Mouse (Mus musculus) embryonic facial prominence, embryonic 10.5 days (tissue): ENCODE results near the gene Efl1. TPM values are rescaled to one million over a fixed set of nuclear protein-coding genes. Genes with fewer than 3 reads are reported as not detected.
A peak's percentile ranks its signal among the peaks of the same experiment; 100 is the strongest.

Experiments
- DNase-seq: peaks from one replicate; pipeline ENCODE4 v3.0.0-alpha.2; 2017; ENCODE audit warnings: low spot score
- H3K27ac ChIP-seq: fragments of 300-500 bp; sonication (generic); replicated peaks from 2 replicates; pipeline ENCODE4 v1.5.1; 2016; ENCODE audit warnings: mild to moderate bottlenecking
- H3K27me3 ChIP-seq: fragments of 300-500 bp; sonication (generic); replicated peaks from 2 replicates; pipeline ENCODE4 v1.6.1; 2016; ENCODE audit warnings: low read depth, mild to moderate bottlenecking; ENCODE audit not compliant: poor library complexity, severe bottlenecking
- H3K36me3 ChIP-seq: fragments of 300-500 bp; sonication (generic); replicated peaks from 2 replicates; pipeline ENCODE4 v1.6.1; 2016; ENCODE audit warnings: mild to moderate bottlenecking, moderate library complexity
- H3K4me1 ChIP-seq: fragments of 300-500 bp; sonication (generic); 2 replicates; pipeline ENCODE4 v1.6.1; 2016
- H3K4me3 ChIP-seq: fragments of 300-500 bp; sonication (generic); 2 replicates; pipeline ENCODE4 v1.5.1; 2016; ENCODE audit warnings: mild to moderate bottlenecking, moderate library complexity
- H3K9me3 ChIP-seq: fragments of 300-500 bp; sonication (generic); 2 replicates; pipeline ENCODE4 v1.6.1; 2016; ENCODE audit warnings: mild to moderate bottlenecking
- WGBS: fragments of 180-500 bp; shearing (Covaris S2); methylation state at CpG from one replicate; pipeline ENCODE4 v1.1.7; 2016; 5-methylcytosine and 5-hydroxymethylcytosine counted together
- polyA plus RNA-seq: library from polyadenylated mRNA; unstranded; fragments of >200 nt; fragmentation: Nextera tagmentation; extraction: Ambion mirVana; gene quantifications from 2 replicates; pipeline ENCODE4 v1.2.1, GENCODE M21; 2016

Gene Efl1
- polyA plus RNA-seq, 1 experiment from 2014 or later = 23.1 TPM

- 64% methylated on average over 5 of the region's 5 CpGs for WGBS
- Histone ChIP-seq H3K27me3 (peaks cover 21% of the 10 kb centered on the region; the same call in 1 of the 2 replicates), H3K36me3 (no peaks in the 10 kb centered on the region), H3K4me1 (peaks cover 30% of the 10 kb centered on the region), H3K27ac (no peak overlapping the region), H3K4me3 (no peak overlapping the region), H3K9me3 (no peaks in the 10 kb centered on the region)
- DNase-seq = no peak
These were observed 160.7 kb downstream of the Efl1 start for GRCm38 (mm10) chr7:82809126-82809525.

- Histone ChIP-seq H3K9me3 (no peaks in the 10 kb centered on the region), H3K4me3 (peak overlapping the region; percentile 42), H3K4me1 (peaks cover 30% of the 10 kb centered on the region), H3K27ac (peak overlapping the region; percentile 16; the same call in 1 of the 2 replicates), H3K27me3 (peaks cover 21% of the 10 kb centered on the region; the same call in 1 of the 2 replicates), H3K36me3 (no peaks in the 10 kb centered on the region)
- no peak for DNase-seq
- 36% methylated on average over 5 of the region's 5 CpGs for WGBS
These were observed 162.4 kb downstream of the Efl1 start for GRCm38 (mm10) chr7:82810799-82811139.

- peak; percentile 42 for DNase-seq
- Histone ChIP-seq H3K4me1 (peaks cover 30% of the 10 kb centered on the region), H3K9me3 (no peaks in the 10 kb centered on the region), H3K36me3 (no peaks in the 10 kb centered on the region), H3K27me3 (peaks cover 21% of the 10 kb centered on the region; the same call in 1 of the 2 replicates), H3K4me3 (peak overlapping the region; percentile 42), H3K27ac (peak overlapping the region; percentile 16; the same call in 1 of the 2 replicates)
- 18% methylated on average over 19 of the region's 19 CpGs for WGBS
These were observed 162.9 kb downstream of the Efl1 start for GRCm38 (mm10) chr7:82811140-82811851.

GRCm38 (mm10) chr7:82812186-82813155 is 164.1 kb downstream of the Efl1 start:
- H3K9me3 ChIP-seq = no peaks in the 10 kb centered on the region
- no peak overlapping the region for H3K4me3 ChIP-seq
- no peak for DNase-seq
- no peak overlapping the region for H3K27ac ChIP-seq
- peaks cover 21% of the 10 kb centered on the region; the same call in 1 of the 2 replicates for H3K27me3 ChIP-seq
- 87% methylated on average over 19 of the region's 19 CpGs for WGBS
- H3K36me3 ChIP-seq = no peaks in the 10 kb centered on the region
- H3K4me1 ChIP-seq = peaks cover 30% of the 10 kb centered on the region

GRCm38 (mm10) chr7:82819541-82819940 is 171.1 kb downstream of the Efl1 start:
- H3K27me3 ChIP-seq = no peaks in the 10 kb centered on the region
- WGBS = 89% methylated on average over 7 of the region's 7 CpGs
- H3K27ac ChIP-seq = no peak overlapping the region
- no peak for DNase-seq
- no peaks in the 10 kb centered on the region for H3K9me3 ChIP-seq
- no peaks in the 10 kb centered on the region for H3K36me3 ChIP-seq
- no peak overlapping the region for H3K4me3 ChIP-seq
- H3K4me1 ChIP-seq = no peaks in the 10 kb centered on the region

GRCm38 (mm10) chr7:82820661-82821060 is 172.2 kb downstream of the Efl1 start:
- no peak for DNase-seq
- Histone ChIP-seq H3K27ac (no peak overlapping the region), H3K4me3 (no peak overlapping the region), H3K9me3 (no peaks in the 10 kb centered on the region), H3K27me3 (no peaks in the 10 kb centered on the region), H3K4me1 (no peaks in the 10 kb centered on the region), H3K36me3 (no peaks in the 10 kb centered on the region)
- 85% methylated on average over 4 of the region's 4 CpGs for WGBS

- Histone ChIP-seq H3K9me3 (no peaks in the 10 kb centered on the region), H3K36me3 (no peaks in the 10 kb centered on the region), H3K4me3 (no peak overlapping the region), H3K27me3 (no peaks in the 10 kb centered on the region), H3K27ac (no peak overlapping the region), H3K4me1 (no peaks in the 10 kb centered on the region)
- no peak for DNase-seq
- 79% methylated on average over 3 of the region's 3 CpGs for WGBS
These were observed 173.1 kb downstream of the Efl1 start for GRCm38 (mm10) chr7:82821501-82821900.

- Histone ChIP-seq H3K4me3 (no peak overlapping the region), H3K36me3 (no peaks in the 10 kb centered on the region), H3K9me3 (no peaks in the 10 kb centered on the region), H3K4me1 (no peaks in the 10 kb centered on the region), H3K27me3 (no peaks in the 10 kb centered on the region), H3K27ac (no peak overlapping the region)
- WGBS = 75% methylated on average over 1 of the region's 1 CpGs
- DNase-seq = no peak
These were observed 174.1 kb downstream of the Efl1 start for GRCm38 (mm10) chr7:82822528-82822927.

Other genes with a start within 250 kb of the Efl1 start
- 3.8 and 6.3 TPM in 2 replicates for gene Saxo2, start 86 bp upstream of the Efl1 start, polyA plus RNA-seq
- gene Mex3b, start 218.7 kb downstream of the Efl1 start, polyA plus RNA-seq = 27.8 and 30.1 TPM in 2 replicates